Mouse (Mus musculus) MEL (cell line): ENCODE measurements around the gene Crk. TPM values are rescaled to one million over a fixed set of nuclear protein-coding genes. Genes with fewer than 3 reads are reported as not detected.

Experiments
- DNase-seq: peaks from one replicate; pipeline ENCODE4 v3.0.0; 2011; ENCODE audit warnings: low read depth, low spot score
- H3K27ac ChIP-seq: 2 replicates; pipeline ENCODE4 v1.5.1; 2012; ENCODE audit warnings: low read depth, mild to moderate bottlenecking, control low read depth, low read length, moderate library complexity; ENCODE audit not compliant: control insufficient read depth
- H3K27me3 ChIP-seq, 2 experiments: fragments of 150-350 bp in 1 of 2; sonication (generic) in 1 of 2; 2 replicates each; pipeline ENCODE4 v1.6.1; 2012; ENCODE audit warnings: low read length in 2 of 2, mild to moderate bottlenecking in 2 of 2, improper control_type of control experiment in 1 of 2, moderate library complexity in 1 of 2; ENCODE audit not compliant: insufficient read depth in 2 of 2, control insufficient read depth in 1 of 2
- H3K36me3 ChIP-seq, 2 experiments: 2 replicates each; pipeline ENCODE4 v1.6.1; 2012 to 2014; ENCODE audit warnings: low read length in 2 of 2, improper control_type of control experiment in 1 of 2, inconsistent platforms in 1 of 2, mild to moderate bottlenecking in 1 of 2; ENCODE audit not compliant: insufficient read depth in 2 of 2, control insufficient read depth in 1 of 2
- H3K4me1 ChIP-seq, 2 experiments: fragments of 150-350 bp in 1 of 2; sonication (generic) in 1 of 2; 2 replicates each; pipeline ENCODE4 v1.6.1; 2012; ENCODE audit warnings: low read length in 2 of 2, improper control_type of control experiment in 1 of 2, mild to moderate bottlenecking in 1 of 2; ENCODE audit not compliant: insufficient read depth in 2 of 2, control insufficient read depth in 1 of 2
- H3K4me3 ChIP-seq, 2 experiments: fragments of 150-350 bp in 1 of 2; sonication (generic) in 1 of 2; 2 replicates each; pipeline ENCODE4 v1.5.1; 2012; ENCODE audit warnings: low read depth in 2 of 2, low read length in 2 of 2, mild to moderate bottlenecking in 2 of 2, moderate library complexity in 2 of 2, control low read depth in 1 of 2, improper control_type of control experiment in 1 of 2; ENCODE audit not compliant: control insufficient read depth in 1 of 2, insufficient read depth in 1 of 2
- H3K79me2 ChIP-seq: 2 replicates; pipeline ENCODE4 v1.6.1; 2012; ENCODE audit warnings: mild to moderate bottlenecking, low read length, moderate library complexity; ENCODE audit not compliant: control insufficient read depth, poor library complexity, insufficient read depth
- H3K9ac ChIP-seq: 2 replicates; pipeline ENCODE4 v1.6.1; 2012; ENCODE audit warnings: low read depth, mild to moderate bottlenecking, control low read depth, low read length, moderate library complexity; ENCODE audit not compliant: control insufficient read depth, poor library complexity, severe bottlenecking
- H3K9me3 ChIP-seq: fragments of 150-350 bp; sonication (generic); replicated peaks from 2 replicates; pipeline ENCODE4 v1.6.1; 2012; ENCODE audit warnings: mild to moderate bottlenecking, low read length, improper control_type of control experiment, moderate library complexity; ENCODE audit not compliant: insufficient read depth
- CHD2 ChIP-seq: IDR thresholded peaks from 2 replicates; pipeline ENCODE4 v1.6.1; 2011; ENCODE audit warnings: low read length, improper control_type of control experiment
- E2F4 ChIP-seq: IDR thresholded peaks from 2 replicates; pipeline ENCODE4 v1.6.1; 2011; ENCODE audit warnings: low read depth, low read length, improper control_type of control experiment, borderline replicate concordance
- ELF1 ChIP-seq: IDR thresholded peaks from 2 replicates; pipeline ENCODE4 v1.6.1; 2014; ENCODE audit warnings: low read depth, mild to moderate bottlenecking, inconsistent platforms, low read length, improper control_type of control experiment, moderate library complexity
- EP300 ChIP-seq, 2 experiments: IDR thresholded peaks; 2 replicates each; pipeline ENCODE4 v1.6.1; 2011; ENCODE audit warnings: improper control_type of control experiment in 2 of 2, low read length in 2 of 2, low read depth in 1 of 2, mild to moderate bottlenecking in 1 of 2
- ETS1 ChIP-seq: IDR thresholded peaks from 2 replicates; pipeline ENCODE4 v1.6.1; 2012; ENCODE audit warnings: low read depth, mild to moderate bottlenecking, inconsistent platforms, low read length, improper control_type of control experiment, moderate library complexity
- GABPA ChIP-seq: IDR thresholded peaks from 2 replicates; pipeline ENCODE4 v1.6.1; 2012; ENCODE audit warnings: low read depth, mild to moderate bottlenecking, inconsistent platforms, low read length, improper control_type of control experiment, moderate library complexity
- GATA1 ChIP-seq: IDR thresholded peaks from 2 replicates; pipeline ENCODE4 v1.6.1; 2011; ENCODE audit warnings: low read depth, low read length, improper control_type of control experiment
- HCFC1 ChIP-seq: IDR thresholded peaks from 2 replicates; pipeline ENCODE4 v1.6.1; 2012; ENCODE audit warnings: low read depth, mild to moderate bottlenecking, inconsistent platforms, low read length, improper control_type of control experiment, moderate library complexity
- KAT2A ChIP-seq: conservative IDR thresholded peaks from 2 replicates; pipeline ENCODE4 v1.6.1; 2012; ENCODE audit warnings: low read depth, low read length, improper control_type of control experiment, inconsistent platforms
- MAFK ChIP-seq: IDR thresholded peaks from 2 replicates; pipeline ENCODE4 v1.6.1; 2011; ENCODE audit warnings: low read depth, mild to moderate bottlenecking, low read length, improper control_type of control experiment, borderline replicate concordance
- MAX ChIP-seq: IDR thresholded peaks from 2 replicates; pipeline ENCODE4 v1.6.1; 2011; ENCODE audit warnings: low read length, improper control_type of control experiment
- MAZ ChIP-seq: IDR thresholded peaks from 2 replicates; pipeline ENCODE4 v1.6.1; 2012; ENCODE audit warnings: low read depth, mild to moderate bottlenecking, inconsistent platforms, low read length, improper control_type of control experiment
- MXI1 ChIP-seq: IDR thresholded peaks from 2 replicates; pipeline ENCODE4 v1.6.1; 2011; ENCODE audit warnings: mild to moderate bottlenecking, low read depth, low read length, improper control_type of control experiment
- MYB ChIP-seq: IDR thresholded peaks from 2 replicates; pipeline ENCODE4 v1.6.1; 2011; ENCODE audit warnings: mild to moderate bottlenecking, low read depth, low read length, improper control_type of control experiment
- MYC ChIP-seq: IDR thresholded peaks from 2 replicates; pipeline ENCODE4 v1.6.1; 2011; ENCODE audit warnings: low read depth, mild to moderate bottlenecking, low read length, improper control_type of control experiment, moderate library complexity
- NELFE ChIP-seq: IDR thresholded peaks from 2 replicates; pipeline ENCODE4 v1.6.1; 2011; ENCODE audit warnings: low read depth, low read length, improper control_type of control experiment
- NRF1 ChIP-seq: IDR thresholded peaks from 2 replicates; pipeline ENCODE4 v1.6.1; 2014; ENCODE audit warnings: low read depth, mild to moderate bottlenecking, inconsistent platforms, low read length, improper control_type of control experiment, moderate library complexity; ENCODE audit not compliant: poor library complexity, insufficient read depth, severe bottlenecking
- POLR2A ChIP-seq, 2 experiments: IDR thresholded peaks; 2 replicates each; pipeline ENCODE4 v1.6.1; 2011 to 2012; ENCODE audit warnings: low read length in 2 of 2, mild to moderate bottlenecking in 2 of 2, control low read depth in 1 of 2, improper control_type of control experiment in 1 of 2, low read depth in 1 of 2, moderate library complexity in 1 of 2; ENCODE audit not compliant: control insufficient read depth in 1 of 2, insufficient read depth in 1 of 2, poor library complexity in 1 of 2
- POLR2AphosphoS2 ChIP-seq: IDR thresholded peaks from 2 replicates; pipeline ENCODE4 v1.6.1; 2011; ENCODE audit warnings: low read length, improper control_type of control experiment
- POLR2AphosphoS5 ChIP-seq: IDR thresholded peaks from 2 replicates; pipeline ENCODE4 v1.6.1; 2012; ENCODE audit warnings: low read depth, borderline replicate concordance, mild to moderate bottlenecking, inconsistent platforms, low read length, moderate library complexity, mixed read lengths
- RAD21 ChIP-seq: IDR thresholded peaks from 2 replicates; pipeline ENCODE4 v1.6.1; 2011; ENCODE audit warnings: mild to moderate bottlenecking, low read depth, low read length, improper control_type of control experiment
- SIN3A ChIP-seq: IDR thresholded peaks from 2 replicates; pipeline ENCODE4 v1.6.1; 2012; ENCODE audit warnings: low read length, improper control_type of control experiment, inconsistent platforms
- SMC3 ChIP-seq: IDR thresholded peaks from 2 replicates; pipeline ENCODE4 v1.6.1; 2011; ENCODE audit warnings: low read depth, low read length, improper control_type of control experiment
- TBP ChIP-seq: IDR thresholded peaks from 2 replicates; pipeline ENCODE4 v1.8.0; 2011; ENCODE audit warnings: low read depth, low read length, improper control_type of control experiment
- TCF12 ChIP-seq: IDR thresholded peaks from 2 replicates; pipeline ENCODE4 v1.6.1; 2014; ENCODE audit warnings: low read depth, mild to moderate bottlenecking, inconsistent platforms, low read length, improper control_type of control experiment, moderate library complexity
- USF1 ChIP-seq: IDR thresholded peaks from 2 replicates; pipeline ENCODE4 v1.6.1; 2014; ENCODE audit warnings: low read depth, mild to moderate bottlenecking, inconsistent platforms, low read length, improper control_type of control experiment, moderate library complexity
- ZMIZ1 ChIP-seq: IDR thresholded peaks from 2 replicates; pipeline ENCODE4 v1.6.1; 2012; ENCODE audit warnings: low read depth, mild to moderate bottlenecking, inconsistent platforms, low read length, improper control_type of control experiment, moderate library complexity
- ZNF384 ChIP-seq: IDR thresholded peaks from 2 replicates; pipeline ENCODE4 v1.6.1; 2012; ENCODE audit warnings: low read depth, mild to moderate bottlenecking, inconsistent platforms, low read length, improper control_type of control experiment
- polyA plus RNA-seq, 2 experiments: library from polyadenylated mRNA; stranded (reverse) in 1 of 2; unstranded in 1 of 2; fragments of >175 nt in 1 of 2; fragments of >200 nt in 1 of 2; gene quantifications; 2 replicates each; pipeline versions ENCODE4 v1.2.1 to v1.2.4; 2012; ENCODE audit warnings: low replicate concordance in 2 of 2, low read depth in 1 of 2; ENCODE audit not compliant: insufficient read length in 2 of 2, insufficient read depth in 1 of 2, missing spikeins in 1 of 2
- total RNA-seq: library from RNA; depleted of rRNA; stranded (reverse); fragments of 300-350 nt; gene quantifications from 2 replicates; pipeline ENCODE4 v1.2.3, GENCODE M21; 2012

Gene Crk
- total and polyA plus RNA-seq, 3 experiments, result 33.8 to 68.0 (median 66.2) TPM

- H3K36me3 ChIP-seq, result peaks cover 0 to 9% of the 10 kb centered on the region in 2 experiments; a peak in 2 of 4 replicates
- peaks cover 12% of the 10 kb centered on the region for H3K79me2 ChIP-seq
- peaks cover 4 to 34% of the 10 kb centered on the region in 2 experiments for H3K4me1 ChIP-seq
- H3K4me3 ChIP-seq, result peak overlapping the region; percentile 52 to 84
- no peaks in the 10 kb centered on the region for H3K9me3 ChIP-seq
- no peak for TF ChIP-seq SMC3
- peak; percentile 39; the same call in 1 of the 2 replicates for TF ChIP-seq ZMIZ1
- no peak for TF ChIP-seq POLR2A (IDR thresholded peaks at IDR 0.05; ENCODE audit: control insufficient read depth in 1 of 2, insufficient read depth in 1 of 2, low read depth in 1 of 2, low read length in 2 of 2, poor library complexity in 1 of 2)
- 0 out of 2 replicates have a peak, but pooled peaks have one; percentile 15 for TF ChIP-seq ETS1
- TF ChIP-seq MAZ, result peak; percentile 65; the same call in 1 of the 2 replicates
- TF ChIP-seq TCF12, result peak; percentile 63
- TF ChIP-seq MYC, result 0 out of 2 replicates have a peak, but pooled peaks have one; percentile 11
- TF ChIP-seq MAX, result 0 out of 2 replicates have a peak, but pooled peaks have one; percentile 48
- TF ChIP-seq USF1, result 0 out of 2 replicates have a peak, but pooled peaks have one; percentile 27
- TF ChIP-seq TBP, result peak; percentile 53; the same call in 1 of the 2 replicates
- TF ChIP-seq MXI1, result peak; percentile 61; the same call in 1 of the 2 replicates
- no peak for TF ChIP-seq ZNF384
- TF ChIP-seq ELF1, result peak; percentile 4; the same call in 1 of the 2 replicates
- TF ChIP-seq E2F4, result no peak
- TF ChIP-seq EP300 (IDR thresholded peaks at IDR 0.05; ENCODE audit: low read depth in 1 of 2, low read length in 2 of 2), result peak in 1 of 2 experiments; percentile 34; a peak in 1 of 4 replicates
- TF ChIP-seq, all 39 proteins: peak for 11
- DNase-seq, result no peak
- Histone ChIP-seq H3K27ac (peak overlapping the region; percentile 90), H3K27me3 (no peaks in the 10 kb centered on the region), H3K9ac (peak overlapping the region; percentile 85)
Observed at GRCm38 (mm10) chr11:75650958-75651425, 28.1 kb upstream of the Crk start.

GRCm38 (mm10) chr11:75651426-75652221 lies 27.4 kb upstream of the Crk start:
- peak; percentile 95 for DNase-seq
- H3K4me1 ChIP-seq, result peaks cover 4 to 34% of the 10 kb centered on the region in 2 experiments
- TF ChIP-seq GABPA (no peak), POLR2AphosphoS5 (no peak), SMC3 (no peak), E2F4 (peak; percentile 80; the same call in 1 of the 2 replicates), GATA1 (no peak), MYB (no peak), MAZ (peak; percentile 78), RAD21 (no peak), HCFC1 (peak; percentile 61), KAT2A (no peak), SIN3A (peak; percentile 58; the same call in 1 of the 2 replicates), MXI1 (peak; percentile 57; the same call in 1 of the 2 replicates), EP300 (IDR thresholded peaks at IDR 0.05; ENCODE audit: low read depth in 1 of 2, low read length in 2 of 2) (no peak; a peak in 1 of 4 replicates), NRF1 (peak; percentile 74), CHD2 (no peak), ETS1 (no peak), TBP (peak; percentile 29; the same call in 1 of the 2 replicates), MAFK (no peak), POLR2AphosphoS2 (peak; percentile 49; the same call in 1 of the 2 replicates), NELFE (peak; percentile 79)

More at GRCm38 (mm10) chr11:75651426-75652221, 27.4 kb upstream of the Crk start:
- Histone ChIP-seq H3K79me2 (peaks cover 16% of the 10 kb centered on the region), H3K9ac (peak overlapping the region; percentile 85), H3K9me3 (no peaks in the 10 kb centered on the region), H3K27ac (peak overlapping the region; percentile 90), H3K27me3 (no peaks in the 10 kb centered on the region), H3K4me3 (peak overlapping the region; percentile 77 to 84), H3K36me3 (peaks cover 0 to 9% of the 10 kb centered on the region in 2 experiments; a peak in 2 of 4 replicates)
